Mouse (Mus musculus) cerebellum, adult 2 months (tissue): ENCODE data around the gene Olfr393. TPM values are rescaled to one million over a fixed set of nuclear protein-coding genes. Genes with fewer than 3 reads are reported as not detected.

Experiments
- DNase-seq, 2 experiments: peaks; one replicate each; pipeline ENCODE4 v3.0.0; 2021
- H3K27ac ChIP-seq: fragments of 200-500 bp; 2 replicates; pipeline ENCODE4 v1.5.1; 2012; ENCODE audit warnings: low read length, control low read depth, inconsistent platforms; ENCODE audit not compliant: insufficient read depth
- H3K27me3 ChIP-seq: fragments of 200-500 bp; 2 replicates; pipeline ENCODE4 v1.6.1; 2012; ENCODE audit warnings: inconsistent platforms, mild to moderate bottlenecking, low read length, moderate library complexity; ENCODE audit not compliant: control insufficient read depth, insufficient read depth
- H3K4me1 ChIP-seq: fragments of 200-500 bp; 2 replicates; pipeline ENCODE4 v1.6.1; 2011; ENCODE audit warnings: low read length; ENCODE audit not compliant: control insufficient read depth, insufficient read depth
- H3K4me3 ChIP-seq: fragments of 200-500 bp; replicated peaks from 2 replicates; pipeline ENCODE3; 2011; ENCODE audit warnings: mild to moderate bottlenecking, low read depth, low read length, control low read depth; ENCODE audit not compliant: insufficient read depth
- CTCF ChIP-seq: fragments of 200-500 bp; IDR thresholded peaks from 2 replicates; pipeline ENCODE4 v1.5.1; 2011; ENCODE audit warnings: low read depth, mild to moderate bottlenecking, control low read depth, low read length, moderate library complexity, borderline replicate concordance; ENCODE audit not compliant: insufficient read depth
- POLR2A ChIP-seq: fragments of 200-500 bp; IDR thresholded peaks from 2 replicates; pipeline ENCODE4 v1.6.1; 2011; ENCODE audit warnings: low read length, control low read depth, borderline replicate concordance; ENCODE audit not compliant: insufficient read depth
- WGBS: fragments of 180-500 bp; shearing (Covaris S2); methylation state at CpG from one replicate; pipeline ENCODE4 v1.1.7; 2018; 5-methylcytosine and 5-hydroxymethylcytosine counted together
- polyA plus RNA-seq: library from polyadenylated mRNA; depleted of rRNA; stranded (reverse); fragments of >200 nt; gene quantifications from 2 replicates; pipeline ENCODE4 v1.2.3, GENCODE M21; 2012; rRNA removed

Olfr393 gene
- polyA plus RNA-seq = not detected in 2 replicates

DNA sequence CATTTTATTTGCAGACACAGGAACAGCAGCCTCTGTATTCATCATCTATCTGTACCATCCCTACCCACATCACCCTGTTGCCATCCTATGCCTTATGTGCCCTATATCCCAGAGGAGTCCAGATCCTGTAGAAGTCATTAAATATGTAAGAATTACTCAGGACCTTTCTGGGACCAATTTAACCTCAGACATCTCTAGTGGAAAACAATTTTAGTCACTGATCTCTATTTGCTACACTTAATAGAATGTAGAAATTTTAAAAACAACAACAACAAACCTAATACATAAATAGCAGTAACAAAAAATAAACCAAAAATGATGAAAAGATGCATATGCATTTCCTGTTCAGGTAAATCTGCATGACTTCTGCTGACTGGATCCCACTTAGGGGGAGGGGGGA, at the start of gene Olfr393:
Olfr393 (minus strand) TSS at position 101 of the 400 bp plus-strand sequence.
- no peak within 1 kb of the TSS for H3K27ac ChIP-seq
- no peak for DNase-seq
- H3K4me1 ChIP-seq = no peaks in the 10 kb centered on the region
- no peak within 1 kb of the TSS for H3K4me3 ChIP-seq
- no peak for TF ChIP-seq POLR2A
- TF ChIP-seq CTCF = no peak
- H3K27me3 ChIP-seq = no peaks in the 10 kb centered on the region

- 74% methylated on average over 1 of the region's 1 CpGs for WGBS
Observed at GRCm38 (mm10) chr11:73890671-73891070, 39.4 kb upstream of the Olfr393 start, which contains the start of gene Olfr394. Gene Olfr394 (minus strand): TSS chr11:73890771.

DNA sequence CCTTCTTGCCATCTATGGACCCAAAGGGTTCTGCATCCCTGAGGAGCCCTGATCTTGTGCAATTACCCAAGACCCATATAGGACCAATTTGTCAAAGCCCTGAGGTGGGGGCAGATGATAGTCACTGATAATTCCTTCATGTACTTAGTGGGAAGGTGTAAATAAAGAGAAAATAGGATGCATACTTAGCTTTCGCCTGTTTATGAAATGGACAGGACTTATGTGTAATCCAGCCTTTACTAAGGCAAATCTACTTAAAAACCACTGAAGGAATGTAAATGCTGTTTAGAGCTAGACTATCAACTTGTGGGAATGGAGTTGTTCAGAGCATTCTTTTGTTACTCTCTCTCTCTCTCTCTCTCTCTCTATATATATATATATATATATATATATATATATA, 34.3 kb downstream of the Olfr393 start, which contains the start of gene Olfr392:
Olfr392 (minus strand) TSS at position 101 of the 400 bp plus-strand sequence.
- TF ChIP-seq POLR2A (no peak), CTCF (no peak)
- H3K27ac ChIP-seq = no peak within 1 kb of the TSS
- no peaks in the 10 kb centered on the region for H3K4me1 ChIP-seq
- H3K4me3 ChIP-seq = no peak within 1 kb of the TSS
- no peak for DNase-seq
- no peaks in the 10 kb centered on the region for H3K27me3 ChIP-seq
- 100% methylated on average over 1 of the region's 1 CpGs for WGBS

More at GRCm38 (mm10) chr11:73890671-73891070, 39.4 kb upstream of the Olfr393 start, which contains the start of gene Olfr394:
- no peak within 1 kb of the TSS for H3K4me3 ChIP-seq
- H3K4me1 ChIP-seq = no peaks in the 10 kb centered on the region
- TF ChIP-seq POLR2A (no peak), CTCF (no peak)
- H3K27ac ChIP-seq = no peak within 1 kb of the TSS
- H3K27me3 ChIP-seq = no peaks in the 10 kb centered on the region
- no peak for DNase-seq

DNA sequence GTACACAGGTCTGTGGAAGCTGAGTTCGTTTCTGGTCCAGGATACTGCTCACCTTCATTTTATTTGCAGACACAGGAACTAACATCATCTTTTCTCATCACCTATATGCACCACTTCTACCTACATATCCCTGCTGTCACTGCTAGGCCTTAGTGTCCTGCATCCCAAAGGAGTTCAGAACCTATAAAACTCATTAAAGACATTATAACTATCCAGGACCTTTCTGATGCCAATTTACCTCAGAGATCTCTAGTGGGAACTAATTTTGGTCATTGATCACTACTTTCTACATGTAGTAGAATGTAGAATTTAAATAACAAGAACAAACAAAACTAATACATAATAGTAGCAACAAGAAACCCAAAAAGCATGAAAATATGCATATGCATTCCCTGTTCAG, 48.3 kb downstream of the Olfr393 start, which contains the start of gene Olfr391-ps:
Olfr391-ps (minus strand) TSS at position 101 of the 400 bp plus-strand sequence.
- Histone ChIP-seq H3K4me3 (no peak within 1 kb of the TSS), H3K27me3 (no peaks in the 10 kb centered on the region), H3K4me1 (no peaks in the 10 kb centered on the region), H3K27ac (no peak within 1 kb of the TSS)
- WGBS = 6% methylated on average over 1 of the region's 1 CpGs
- TF ChIP-seq POLR2A (no peak), CTCF (no peak)
- DNase-seq = no peak

Other genes with a start within 250 kb of the Olfr393 start
- gene Zfp735, start 162.7 kb downstream of the Olfr393 start, polyA plus RNA-seq = not detected in 2 replicates
- not detected in 2 replicates for gene Olfr389, start 70.7 kb downstream of the Olfr393 start, polyA plus RNA-seq
- gene Olfr390, start 68.5 kb downstream of the Olfr393 start, polyA plus RNA-seq = not detected in 2 replicates
- not detected in 2 replicates for gene Olfr391-ps, start 48.4 kb downstream of the Olfr393 start, polyA plus RNA-seq
- gene Olfr392, start 34.4 kb downstream of the Olfr393 start, polyA plus RNA-seq = not detected in 2 replicates
- gene Olfr394, start 39.3 kb upstream of the Olfr393 start, polyA plus RNA-seq = not detected in 2 replicates
- gene Olfr395, start 57.8 kb upstream of the Olfr393 start, polyA plus RNA-seq = not detected in 2 replicates
- not detected in 2 replicates for gene Olfr23, start 85.2 kb upstream of the Olfr393 start, polyA plus RNA-seq
- gene Olfr397, start 109.4 kb upstream of the Olfr393 start, polyA plus RNA-seq = not detected in 2 replicates
- gene Olfr398, start 139.0 kb upstream of the Olfr393 start, polyA plus RNA-seq = not detected in 2 replicates
- gene Olfr139, start 205.1 kb upstream of the Olfr393 start, polyA plus RNA-seq = not detected in 2 replicates
- not detected in 2 replicates for gene Olfr399, start 205.2 kb upstream of the Olfr393 start, polyA plus RNA-seq
- not detected in 2 replicates for gene Zfp616, start 218.5 kb upstream of the Olfr393 start, polyA plus RNA-seq